Mouse (Mus musculus): ENCODE results near the gene Ppef1.

DNA sequence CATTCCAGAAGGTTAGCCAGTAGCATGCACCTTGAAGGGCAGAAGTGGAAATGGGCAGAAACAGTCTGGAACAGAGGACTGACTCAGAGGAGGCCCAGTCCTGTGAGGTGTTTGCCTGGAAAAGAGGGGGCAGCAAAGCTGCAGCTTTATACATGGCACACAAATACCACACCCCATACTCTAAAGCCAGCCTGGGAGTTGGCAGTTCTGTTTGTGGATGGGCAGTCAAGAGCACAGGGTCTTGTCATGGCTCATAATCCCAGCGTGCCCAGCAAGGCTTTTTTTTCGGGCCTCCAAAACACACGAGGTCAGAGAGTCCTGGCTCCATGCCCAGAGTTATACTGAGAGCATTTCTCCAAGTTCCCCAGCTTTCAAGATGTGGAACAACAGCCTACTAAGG, 134.5 kb downstream of the Ppef1 start:
- no peak for TF ChIP-seq TBP (IDR thresholded peaks at IDR 0.05; ENCODE audit: low read depth, low read length)
- no peak for TF ChIP-seq EP300 (IDR thresholded peaks at IDR 0.05; ENCODE audit: low read depth in 1 of 2, low read length in 2 of 2)
- TF ChIP-seq CTCF (IDR thresholded peaks at IDR 0.05 in 2 of 3, conservative IDR thresholded peaks at IDR 0.05 in 1 of 3; ENCODE audit: control insufficient read depth in 1 of 3, insufficient read depth in 1 of 3, low read depth in 2 of 3, low read length in 3 of 3, poor library complexity in 1 of 3, severe bottlenecking in 1 of 3), result no peak
- no peak for TF ChIP-seq MAFK (IDR thresholded peaks at IDR 0.05; ENCODE audit: borderline replicate concordance, low read depth, low read length)
- TF ChIP-seq TCF12 (IDR thresholded peaks at IDR 0.05; ENCODE audit: low read depth, low read length), result no peak
- no peak for TF ChIP-seq MXI1 (IDR thresholded peaks at IDR 0.05; ENCODE audit: low read depth, low read length)
- no peak for TF ChIP-seq SIN3A (IDR thresholded peaks at IDR 0.05; ENCODE audit: low read length)
- TF ChIP-seq ZNF384 (IDR thresholded peaks at IDR 0.05; ENCODE audit: low read depth, low read length), result no peak

Data from MEL (cell line).